Mouse (Mus musculus): ENCODE data around the gene Fam131c. TPM values are rescaled to one million over a fixed set of nuclear protein-coding genes. Genes with fewer than 3 reads are reported as not detected.

The Fam131c gene
- polyA plus RNA-seq, 1 experiment from 2014 or later: not detected

GRCm38 (mm10) chr4:141429381-141429780, 61.4 kb downstream of the Fam131c start:
- no peak overlapping the region for H3K27ac ChIP-seq
- H3K79me2 ChIP-seq (ENCODE audit: inconsistent target): no peaks in the 10 kb centered on the region
- no peak overlapping the region for H3K4me3 ChIP-seq (ENCODE audit: inconsistent target)
- WGBS (ENCODE audit: missing documents): 77% methylated on average over 3 of the region's 6 CpGs
- H3K36me3 ChIP-seq (ENCODE audit: inconsistent target): no peaks in the 10 kb centered on the region

GRCm38 (mm10) chr4:141429847-141430246, 61.8 kb downstream of the Fam131c start:
- Histone ChIP-seq H3K27ac (no peak overlapping the region), H3K36me3 (ENCODE audit: inconsistent target) (no peaks in the 10 kb centered on the region), H3K4me3 (ENCODE audit: inconsistent target) (no peak overlapping the region), H3K79me2 (ENCODE audit: inconsistent target) (no peaks in the 10 kb centered on the region)
- WGBS (ENCODE audit: missing documents): 62% methylated on average over 9 of the region's 9 CpGs

GRCm38 (mm10) chr4:141430997-141431396, 63.0 kb downstream of the Fam131c start:
- H3K79me2 ChIP-seq (ENCODE audit: inconsistent target): no peaks in the 10 kb centered on the region
- 15% methylated on average over 9 of the region's 9 CpGs for WGBS (ENCODE audit: missing documents)
- H3K36me3 ChIP-seq (ENCODE audit: inconsistent target): no peaks in the 10 kb centered on the region
- H3K27ac ChIP-seq: no peak overlapping the region
- H3K4me3 ChIP-seq (ENCODE audit: inconsistent target): no peak overlapping the region

- Histone ChIP-seq H3K4me3 (ENCODE audit: inconsistent target) (no peak overlapping the region), H3K36me3 (ENCODE audit: inconsistent target) (no peaks in the 10 kb centered on the region), H3K27ac (no peak overlapping the region), H3K79me2 (ENCODE audit: inconsistent target) (no peaks in the 10 kb centered on the region)
- 90% methylated on average over 14 of the region's 14 CpGs for WGBS (ENCODE audit: missing documents)
Observed at GRCm38 (mm10) chr4:141432666-141433065, 64.6 kb downstream of the Fam131c start.

- 94% methylated on average over 18 of the region's 18 CpGs for WGBS (ENCODE audit: missing documents)
- H3K79me2 ChIP-seq (ENCODE audit: inconsistent target): no peaks in the 10 kb centered on the region
- H3K27ac ChIP-seq: no peak overlapping the region
- H3K4me3 ChIP-seq (ENCODE audit: inconsistent target): no peak overlapping the region
- no peaks in the 10 kb centered on the region for H3K36me3 ChIP-seq (ENCODE audit: inconsistent target)
Observed at GRCm38 (mm10) chr4:141433191-141433590, 65.2 kb downstream of the Fam131c start.

Other genes with a start within 250 kb of the Fam131c start
- 80.7 to 108 TPM (median 104 TPM) in 3 replicates for gene Szrd1, start 228.4 kb upstream of the Fam131c start, polyA plus RNA-seq (2018)
- 11.6 to 18.7 TPM (median 16.1 TPM) in 3 replicates for gene Fbxo42, start 220.3 kb upstream of the Fam131c start, polyA plus RNA-seq (2018)
- 0.22 to 1.3 TPM in 2 of 3 replicates, not detected in the other for gene Rsg1, start 154.3 kb upstream of the Fam131c start, polyA plus RNA-seq (2018)
- gene Arhgef19, start 128.7 kb upstream of the Fam131c start, polyA plus RNA-seq (2018): 0.35 TPM in 1 of 3 replicates, not detected in the others
- 0.03 to 0.17 TPM in 2 of 3 replicates, not detected in the other for gene Epha2, start 67.0 kb upstream of the Fam131c start, polyA plus RNA-seq (2018)
- not detected in 3 replicates for gene Clcnka, start 30.5 kb downstream of the Fam131c start, polyA plus RNA-seq (2018)
- gene Clcnkb, start 47.8 kb downstream of the Fam131c start, polyA plus RNA-seq (2018): not detected in 3 replicates
- not detected in 3 replicates for gene Hspb7, start 52.6 kb downstream of the Fam131c start, polyA plus RNA-seq (2018)
- not detected in 3 replicates for gene Srarp, start 67.9 kb downstream of the Fam131c start, polyA plus RNA-seq (2018)
- 10.7 to 11.7 TPM (median 11.6 TPM) in 3 replicates for gene Zbtb17, start 76.4 kb downstream of the Fam131c start, polyA plus RNA-seq (2018)
- gene Spen, start 170.4 kb downstream of the Fam131c start, polyA plus RNA-seq (2018): 18.2 to 31.4 TPM (median 19.2 TPM) in 3 replicates
- gene Fblim1, start 237.9 kb downstream of the Fam131c start, polyA plus RNA-seq (2018): 107 to 177 TPM (median 134 TPM) in 3 replicates